Mouse (Mus musculus) stomach, adult 2 months (tissue): ENCODE results near the gene Rnf166. TPM values are rescaled to one million over a fixed set of nuclear protein-coding genes. Genes with fewer than 3 reads are reported as not detected.

Source experiments
- polyA plus RNA-seq: library from polyadenylated mRNA; depleted of rRNA; stranded (reverse); fragments of >200 nt; gene quantifications from 2 replicates; pipeline ENCODE4 v1.2.3, GENCODE M21; 2012; rRNA removed

Rnf166 gene
- 34.2 and 46.6 TPM in 2 replicates for polyA plus RNA-seq

GRCm38 (mm10) chr8:122475580-122476320, at the start of gene Rnf166, which contains the start of gene Ctu2:
TSS of gene Rnf166 (minus strand) at chr8:122476064.
TSS of gene Ctu2 (plus strand) at chr8:122476143.

GRCm38 (mm10) chr8:122460524-122461472, 15.1 kb downstream of the Rnf166 start, which contains the start of gene Snai3:
TSS of gene Snai3 (minus strand) at chr8:122460733.

GRCm38 (mm10) chr8:122443262-122444006, 32.4 kb downstream of the Rnf166 start, which contains the start of gene Mvd:
TSS of gene Mvd (minus strand) at chr8:122443422.

GRCm38 (mm10) chr8:122432443-122433268, 43.2 kb downstream of the Rnf166 start, which contains the start of gene Cyba:
TSS of gene Cyba (minus strand) at chr8:122432930.

GRCm38 (mm10) chr8:122421376-122422070, 54.3 kb downstream of the Rnf166 start, which contains the start of gene Il17c:
TSS of gene Il17c (plus strand) at chr8:122422020.

Other genes starting within 250 kb of the Rnf166 start
- 109 and 155 TPM in 2 replicates for gene Zfpm1, start 193.9 kb downstream of the Rnf166 start, polyA plus RNA-seq
- 0.10 and 0.12 TPM in 2 replicates for gene Trhr2, start 115.3 kb downstream of the Rnf166 start, polyA plus RNA-seq
- gene Zc3h18, start 99.5 kb downstream of the Rnf166 start, polyA plus RNA-seq: 8.7 and 12.0 TPM in 2 replicates
- gene Il17c, start 54.0 kb downstream of the Rnf166 start, polyA plus RNA-seq: 0.62 TPM in 1 of 2 replicates, not detected in the other
- gene Cyba, start 43.1 kb downstream of the Rnf166 start, polyA plus RNA-seq: 98.1 and 167 TPM in 2 replicates
- 23.8 and 27.7 TPM in 2 replicates for gene Mvd, start 32.6 kb downstream of the Rnf166 start, polyA plus RNA-seq
- 3.2 and 5.0 TPM in 2 replicates for gene Snai3, start 15.3 kb downstream of the Rnf166 start, polyA plus RNA-seq
- 20.3 and 26.9 TPM in 2 replicates for gene Ctu2, start 79 bp upstream of the Rnf166 start, polyA plus RNA-seq
- gene Piezo1, start 75.3 kb upstream of the Rnf166 start, polyA plus RNA-seq: 41.3 and 43.5 TPM in 2 replicates
- gene Cdt1, start 92.0 kb upstream of the Rnf166 start, polyA plus RNA-seq: 8.9 and 27.7 TPM in 2 replicates
- 143 and 230 TPM in 2 replicates for gene Aprt, start 100.8 kb upstream of the Rnf166 start, polyA plus RNA-seq
- gene Galns, start 135.4 kb upstream of the Rnf166 start, polyA plus RNA-seq: 3.8 and 5.1 TPM in 2 replicates
- 70.7 and 75.9 TPM in 2 replicates for gene Trappc2l, start 135.6 kb upstream of the Rnf166 start, polyA plus RNA-seq
- gene Pabpn1l, start 146.7 kb upstream of the Rnf166 start, polyA plus RNA-seq: 0.14 TPM in 1 of 2 replicates, not detected in the other
- 5.2 and 6.4 TPM in 2 replicates for gene Cbfa2t3, start 223.0 kb upstream of the Rnf166 start, polyA plus RNA-seq